Mouse (Mus musculus): ENCODE results near the gene Stbd1.

Gene Stbd1

GRCm38 (mm10) chr5:92602691-92603690 is at the start of gene Stbd1:
TSS of gene Stbd1 (plus strand) at chr5:92603041.
- DNase-seq: peak; percentile 57 to 58

- DNase-seq: peak in 1 of 2 experiments; percentile 10
Observed at GRCm38 (mm10) chr5:92553939-92554338, 48.9 kb upstream of the Stbd1 start.

- peak in 1 of 2 experiments; percentile 6 for DNase-seq
Observed at GRCm38 (mm10) chr5:92554443-92554842, 48.4 kb upstream of the Stbd1 start.

- peak; percentile 15 to 45 for DNase-seq
Observed at GRCm38 (mm10) chr5:92554891-92555511, 47.8 kb upstream of the Stbd1 start, which contains the start of gene Fam47e. TSS of gene Fam47e (plus strand) at chr5:92555069.

- DNase-seq: no peak
Observed at GRCm38 (mm10) chr5:92555905-92556304, 46.9 kb upstream of the Stbd1 start.

GRCm38 (mm10) chr5:92557508-92557907 is 45.3 kb upstream of the Stbd1 start:
- DNase-seq: no peak

- DNase-seq: no peak
Observed at GRCm38 (mm10) chr5:92560201-92560600, 42.6 kb upstream of the Stbd1 start.

GRCm38 (mm10) chr5:92562002-92562401 is 40.8 kb upstream of the Stbd1 start:
- DNase-seq: no peak

GRCm38 (mm10) chr5:92571232-92571631 is 31.6 kb upstream of the Stbd1 start:
- no peak for DNase-seq

- DNase-seq: no peak
Observed at GRCm38 (mm10) chr5:92579559-92579958, 23.3 kb upstream of the Stbd1 start.

GRCm38 (mm10) chr5:92585932-92586331 is 16.9 kb upstream of the Stbd1 start:
- DNase-seq: peak; percentile 5 to 8

- DNase-seq: no peak
Observed at GRCm38 (mm10) chr5:92595026-92595425, 7.8 kb upstream of the Stbd1 start.

- no peak for DNase-seq
Observed at GRCm38 (mm10) chr5:92596865-92597264, 6.0 kb upstream of the Stbd1 start.

- peak; percentile 52 to 72 for DNase-seq
Observed at GRCm38 (mm10) chr5:92599030-92599429, 3.8 kb upstream of the Stbd1 start.

- peak; percentile 46 to 62 for DNase-seq
Observed at GRCm38 (mm10) chr5:92604452-92605247, 1.8 kb downstream of the Stbd1 start.

- DNase-seq: no peak
Observed at GRCm38 (mm10) chr5:92607492-92608229, 4.8 kb downstream of the Stbd1 start.

GRCm38 (mm10) chr5:92612756-92613155 is 9.9 kb downstream of the Stbd1 start:
- DNase-seq: no peak

- no peak for DNase-seq
Observed at GRCm38 (mm10) chr5:92621883-92622282, 19.0 kb downstream of the Stbd1 start.

- DNase-seq: peak in 1 of 2 experiments; percentile 17
Observed at GRCm38 (mm10) chr5:92627896-92628295, 25.1 kb downstream of the Stbd1 start.

- DNase-seq: peak in 1 of 2 experiments; percentile 15
Observed at GRCm38 (mm10) chr5:92633526-92633925, 30.7 kb downstream of the Stbd1 start.

- DNase-seq: no peak
Observed at GRCm38 (mm10) chr5:92634916-92635315, 32.1 kb downstream of the Stbd1 start.

- DNase-seq: no peak
Observed at GRCm38 (mm10) chr5:92635891-92636290, 33.0 kb downstream of the Stbd1 start.
